Mouse (Mus musculus) limb, embryonic 14.5 days (tissue): ENCODE results near the gene Slc25a29. TPM values are rescaled to one million over a fixed set of nuclear protein-coding genes. Genes with fewer than 3 reads are reported as not detected.
A peak's percentile ranks its signal among the peaks of the same experiment; 100 is the strongest.

Source experiments
- ATAC-seq: fragments of 200-750 bp; cut with Nextera tagmentation; 2 replicates; pipeline ENCODE4 v1.8.0; 2017; ENCODE audit warnings: low read depth, moderate number of reproducible peaks, moderate TSS enrichment; ENCODE audit not compliant: low FRiP score
- DNase-seq: peaks from one replicate; pipeline ENCODE4 v3.0.0-alpha.2; 2015; ENCODE audit warnings: low spot score
- H3K27ac ChIP-seq: fragments of 300-500 bp; sonication (generic); replicated peaks from 2 replicates; pipeline ENCODE4 v1.5.1; 2014; ENCODE audit warnings: low read depth, mild to moderate bottlenecking, low read length, moderate library complexity, mixed read lengths
- H3K27me3 ChIP-seq: fragments of 300-500 bp; sonication (generic); 2 replicates; pipeline ENCODE4 v1.6.1; 2014; ENCODE audit warnings: low read length, mixed read lengths; ENCODE audit not compliant: control insufficient read depth, insufficient read depth
- H3K36me3 ChIP-seq: fragments of 300-500 bp; sonication (generic); 2 replicates; pipeline ENCODE4 v1.6.1; 2014; ENCODE audit warnings: mild to moderate bottlenecking, low read length, moderate library complexity, mixed read lengths; ENCODE audit not compliant: control insufficient read depth, insufficient read depth
- H3K4me1 ChIP-seq: fragments of 300-500 bp; sonication (generic); 2 replicates; pipeline ENCODE4 v1.6.1; 2014; ENCODE audit warnings: antibody characterized with exemption, low read length, mixed read lengths; ENCODE audit not compliant: control insufficient read depth, insufficient read depth
- H3K4me2 ChIP-seq: fragments of 300-500 bp; sonication (generic); replicated peaks from 2 replicates; pipeline ENCODE4 v1.6.1; 2014; ENCODE audit warnings: low read depth, mild to moderate bottlenecking, low read length, moderate library complexity; ENCODE audit not compliant: severe bottlenecking
- H3K4me3 ChIP-seq: fragments of 300-500 bp; sonication (generic); replicated peaks from 2 replicates; pipeline ENCODE4 v1.5.1; 2014; ENCODE audit warnings: low read length
- H3K9ac ChIP-seq: fragments of 300-500 bp; sonication (generic); 2 replicates; pipeline ENCODE4 v1.6.1; 2014; ENCODE audit warnings: mild to moderate bottlenecking, low read depth, low read length, moderate library complexity; ENCODE audit not compliant: severe bottlenecking
- H3K9me3 ChIP-seq: fragments of 300-500 bp; sonication (generic); 2 replicates; pipeline ENCODE4 v1.6.1; 2016; ENCODE audit warnings: low read length; ENCODE audit not compliant: control insufficient read depth
- POLR2A ChIP-seq: fragments of 200-500 bp; IDR thresholded peaks from 2 replicates; pipeline ENCODE4 v1.8.0; 2012; ENCODE audit warnings: inconsistent platforms, mild to moderate bottlenecking, moderate library complexity, borderline replicate concordance; ENCODE audit not compliant: insufficient read depth, insufficient read length; ENCODE audit errors: extremely low read depth
- WGBS: fragments of 180-500 bp; shearing (Covaris S2); extraction: QIAGEN DNeasy Blood & Tissue Kit; methylation state at CpG from one replicate; pipeline ENCODE4 v1.1.7; 2014; 5-methylcytosine and 5-hydroxymethylcytosine counted together
- polyA plus RNA-seq, 2 experiments: library from polyadenylated mRNA; depleted of rRNA in 1 of 2; stranded (reverse) in 1 of 2; unstranded in 1 of 2; fragments of >200 nt; fragmentation: Nextera tagmentation in 1 of 2; extraction: Ambion mirVana in 1 of 2; gene quantifications; 2 replicates each; pipeline versions ENCODE4 v1.2.1 to v1.2.3; 2012 to 2014

The Slc25a29 gene
- polyA plus RNA-seq, 2 experiments = 9.8 to 10.9 TPM

- H3K27me3 ChIP-seq = no peaks in the 10 kb centered on the region
- no peak for TF ChIP-seq POLR2A
- peak overlapping the region; percentile 95 for H3K4me2 ChIP-seq
- 0 out of 2 replicates have a peak overlapping the region, but pooled peaks have one; percentile 91 for H3K9ac ChIP-seq
- peaks cover 4% of the 10 kb centered on the region; the same call in 1 of the 2 replicates for H3K36me3 ChIP-seq
- no peak for ATAC-seq
- H3K9me3 ChIP-seq = no peaks in the 10 kb centered on the region
- no peak for DNase-seq
- H3K4me1 ChIP-seq = peaks cover 27% of the 10 kb centered on the region
- H3K27ac ChIP-seq = no peak overlapping the region
- peak overlapping the region; percentile 71 for H3K4me3 ChIP-seq
- WGBS = 30% methylated on average over 5 of the region's 5 CpGs
Measured at GRCm38 (mm10) chr12:108834786-108835185, 897 bp downstream of the Slc25a29 start.

- H3K27ac ChIP-seq = no peak overlapping the region
- ATAC-seq (no peak), DNase-seq (no peak)
- no peaks in the 10 kb centered on the region for H3K27me3 ChIP-seq
- 82% methylated on average over 3 of the region's 3 CpGs for WGBS
- H3K9ac ChIP-seq = no peak overlapping the region
- H3K4me1 ChIP-seq = peaks cover 27% of the 10 kb centered on the region
- H3K4me2 ChIP-seq = peak overlapping the region; percentile 95; the same call in 1 of the 2 replicates
- no peaks in the 10 kb centered on the region for H3K9me3 ChIP-seq
- H3K36me3 ChIP-seq = peaks cover 4% of the 10 kb centered on the region; the same call in 1 of the 2 replicates
- TF ChIP-seq POLR2A = no peak
- no peak overlapping the region for H3K4me3 ChIP-seq
Measured at GRCm38 (mm10) chr12:108834337-108834736, 1.3 kb downstream of the Slc25a29 start.

- H3K4me2 ChIP-seq = no peak overlapping the region
- no peak for TF ChIP-seq POLR2A
- no peak overlapping the region for H3K9ac ChIP-seq
- 71% methylated on average over 3 of the region's 3 CpGs for WGBS
- peaks cover 4% of the 10 kb centered on the region; the same call in 1 of the 2 replicates for H3K36me3 ChIP-seq
- no peaks in the 10 kb centered on the region for H3K9me3 ChIP-seq
- H3K4me3 ChIP-seq = no peak overlapping the region
- H3K27me3 ChIP-seq = no peaks in the 10 kb centered on the region
- H3K27ac ChIP-seq = no peak overlapping the region
- DNase-seq = no peak
- H3K4me1 ChIP-seq = peaks cover 27% of the 10 kb centered on the region
- ATAC-seq = no peak
Measured at GRCm38 (mm10) chr12:108833408-108833807, 2.3 kb downstream of the Slc25a29 start.

- TF ChIP-seq POLR2A = no peak
- Histone ChIP-seq H3K9me3 (no peaks in the 10 kb centered on the region), H3K4me2 (no peak overlapping the region), H3K36me3 (peaks cover 4% of the 10 kb centered on the region; the same call in 1 of the 2 replicates), H3K4me1 (peaks cover 22% of the 10 kb centered on the region), H3K27me3 (no peaks in the 10 kb centered on the region), H3K27ac (no peak overlapping the region), H3K9ac (no peak overlapping the region), H3K4me3 (no peak overlapping the region)
- 90% methylated on average over 8 of the region's 8 CpGs for WGBS
- ATAC-seq = no peak
- no peak for DNase-seq
Measured at GRCm38 (mm10) chr12:108832851-108833250, 2.8 kb downstream of the Slc25a29 start.

GRCm38 (mm10) chr12:108831966-108832643 lies 3.6 kb downstream of the Slc25a29 start:
- H3K36me3 ChIP-seq = peaks cover 7% of the 10 kb centered on the region
- 55% methylated on average over 9 of the region's 9 CpGs for WGBS

More at GRCm38 (mm10) chr12:108831966-108832643, 3.6 kb downstream of the Slc25a29 start:
- ATAC-seq (no peak), DNase-seq (no peak)
- Histone ChIP-seq H3K27ac (no peak overlapping the region), H3K9ac (no peak overlapping the region), H3K4me2 (no peak overlapping the region), H3K4me3 (no peak overlapping the region), H3K27me3 (no peaks in the 10 kb centered on the region), H3K9me3 (no peaks in the 10 kb centered on the region), H3K4me1 (peaks cover 15% of the 10 kb centered on the region)
- no peak for TF ChIP-seq POLR2A
